Mouse (Mus musculus) cortical plate, adult 2 months (tissue): Measurements from ENCODE around the gene Trak1.

Experiments
- CTCF ChIP-seq: fragments of 200-500 bp; IDR thresholded peaks from 2 replicates; pipeline ENCODE4 v1.5.1; 2011; ENCODE audit warnings: mild to moderate bottlenecking, control low read depth, low read length; ENCODE audit not compliant: insufficient read depth; ENCODE audit errors: extremely low read depth
- POLR2A ChIP-seq: fragments of 200-500 bp; IDR thresholded peaks from 2 replicates; pipeline ENCODE4 v1.6.1; 2011; ENCODE audit warnings: mild to moderate bottlenecking, low read length, control low read depth; ENCODE audit not compliant: insufficient read depth; ENCODE audit errors: extremely low read depth

DNA sequence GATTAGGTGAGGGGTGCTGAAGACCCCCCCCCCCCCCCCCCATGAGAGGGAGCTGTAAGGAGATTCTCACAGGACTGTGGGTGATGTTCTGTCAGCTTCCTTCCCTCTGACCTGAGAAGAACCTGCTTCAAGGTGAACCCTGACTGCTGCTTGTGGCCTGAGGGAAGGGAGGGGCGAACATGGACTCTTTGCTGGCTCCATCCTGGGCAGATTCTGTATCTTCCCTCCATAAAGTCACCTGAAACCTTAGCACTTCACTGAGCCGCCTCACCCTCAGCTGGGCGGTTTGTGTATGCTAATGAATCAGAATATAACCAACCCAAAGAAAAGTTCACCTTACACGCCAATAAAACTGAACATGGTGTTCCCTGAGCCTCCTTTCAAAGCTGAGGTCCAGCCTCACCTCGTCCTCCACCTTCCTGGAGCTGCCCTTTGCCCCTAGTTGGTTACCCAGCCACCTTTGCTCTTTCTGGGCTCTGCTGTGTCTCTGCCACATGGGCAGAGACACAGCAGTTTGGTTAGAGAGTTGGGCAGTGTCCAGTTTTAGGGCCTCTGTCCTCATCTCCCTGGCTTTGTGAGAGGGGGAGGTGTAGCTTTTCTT, 45.3 kb downstream of the Trak1 start:
- TF ChIP-seq CTCF (no peak), POLR2A (no peak)
